Comparison of ENCODE assay signal across 9 mouse cellular contexts in the genomic region with DNA sequence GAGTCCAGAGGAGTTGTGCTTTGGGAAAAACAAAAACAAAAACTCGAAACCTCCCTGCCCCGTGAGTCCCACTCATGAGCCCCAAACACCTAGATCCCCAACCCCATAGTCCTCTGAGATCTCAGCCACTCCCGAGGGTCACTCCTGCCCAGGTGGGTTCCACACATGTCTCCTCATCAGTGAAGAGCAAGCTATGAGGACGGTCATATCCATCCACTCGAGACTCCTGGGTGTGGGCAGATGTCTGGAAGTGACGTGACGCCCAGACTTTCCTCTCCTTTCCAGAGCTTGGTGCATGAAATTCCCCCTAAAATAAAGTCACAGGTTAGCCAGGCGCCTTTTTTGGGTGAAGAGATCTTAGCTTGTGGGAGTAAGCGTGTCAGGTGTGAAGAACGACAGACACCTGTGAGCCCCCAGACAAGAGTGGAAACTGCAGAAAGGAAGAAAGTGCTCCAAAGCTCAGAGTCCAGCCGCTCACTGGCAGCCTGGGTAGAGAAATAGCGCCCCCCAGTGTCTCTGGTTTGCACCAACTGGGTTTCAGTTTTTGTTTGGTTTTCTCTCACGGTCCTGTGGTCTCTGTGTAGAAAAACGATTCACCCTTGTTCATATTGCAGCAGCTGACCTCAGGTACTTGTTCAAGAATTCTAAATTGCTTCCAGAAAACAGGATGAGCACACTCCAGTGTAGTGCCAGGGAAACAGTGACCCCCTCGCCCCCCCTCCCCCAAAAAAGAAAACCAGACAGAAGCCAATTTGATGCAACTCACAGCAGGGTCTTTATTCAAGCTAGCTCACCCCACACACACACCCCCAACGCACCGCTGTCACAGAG.
DNase-seq lines count a peak whose midpoint lies in the region; ATAC-seq and TF ChIP-seq lines count a peak whose summit lies in the region.
"Had no signal": no experiment of that assay in that cellular context is flagged by ENCODE, and none has a peak within 500 bp of the region (broad histone marks: within the 10 kb centered on the region; RNA-seq: fewer than 3 reads in every experiment).

No protein-coding gene starts in this region.

- TF ChIP-seq CTCF in brain, embryonic 14.5 days (IDR thresholded peaks at IDR 0.05; ENCODE audit: borderline replicate concordance, extremely low read depth, insufficient read depth, insufficient read length), result peak; percentile 72

- H3K9me3 ChIP-seq in heart, embryonic 14.5 days (ENCODE audit: control insufficient read depth, low read length), result no peaks in the 10 kb centered on the region
- H3K9me3 ChIP-seq in heart, embryonic 11.5 days (replicated peaks; ENCODE audit: control insufficient read depth, low read length), result no peaks in the 10 kb centered on the region
- H3K9me3 ChIP-seq in lung, embryonic 15.5 days, result no peaks in the 10 kb centered on the region
- H3K9me3 ChIP-seq: limb, embryonic 12.5 days had no signal

- H3K4me2 ChIP-seq in heart, embryonic 14.5 days (ENCODE audit: low read length), result 0 out of 2 replicates have a peak overlapping the region, but pooled peaks have one; percentile 10
- no peak overlapping the region for H3K4me2 ChIP-seq in heart, embryonic 11.5 days
- H3K4me2 ChIP-seq in lung, embryonic 15.5 days, result peak overlapping the region; percentile 33
- H3K4me2 ChIP-seq: limb, embryonic 12.5 days had no signal

- no peaks in the 10 kb centered on the region for H3K27me3 ChIP-seq in heart, embryonic 14.5 days (ENCODE audit: control insufficient read depth, insufficient read depth, low read length)
- no peaks in the 10 kb centered on the region for H3K27me3 ChIP-seq in heart, embryonic 11.5 days (ENCODE audit: control insufficient read depth, insufficient read depth, low read length)
- H3K27me3 ChIP-seq in lung, embryonic 15.5 days, result no peaks in the 10 kb centered on the region
- H3K27me3 ChIP-seq: limb, embryonic 12.5 days had no signal

- intact Hi-C loops in heart, postnatal 14 days (cut with DNase I), result loop anchor here (2.0 kb wide), 1 partner anchor 458 kb away; no protein-coding TSS in a partner anchor

- H3K27ac ChIP-seq in heart, embryonic 14.5 days (replicated peaks in 1 of 2; ENCODE audit: control insufficient read depth in 1 of 2, insufficient read depth in 1 of 2, low read depth in 2 of 2, low read length in 2 of 2), result no peak overlapping the region
- no peak overlapping the region for H3K27ac ChIP-seq in heart, embryonic 11.5 days (ENCODE audit: low read depth, low read length)
- peak overlapping the region; percentile 77 for H3K27ac ChIP-seq in lung, embryonic 15.5 days
- H3K27ac ChIP-seq: limb, embryonic 12.5 days had no signal

- DNase-seq in brain, embryonic 14.5 days (ENCODE audit: low read depth), result peak; percentile 56
- peak; percentile 44 to 66 for DNase-seq in heart, postnatal 14 days
- DNase-seq in kidney, postnatal 4 days, result peak; percentile 77 to 82
- peak; percentile 61 for DNase-seq in retina, postnatal 1 day
- no peak for DNase-seq in thymus, postnatal 0 days (ENCODE audit: low spot score)

- WGBS in heart, embryonic 14.5 days, result 43% methylated on average over 17 of the region's 17 CpGs
- WGBS in heart, embryonic 11.5 days (ENCODE audit: insufficient replicate concordance), result 44% methylated on average over 17 of the region's 17 CpGs
- WGBS in lung, embryonic 15.5 days, result 31% methylated on average over 17 of the region's 17 CpGs

- H3K36me3 ChIP-seq in heart, embryonic 14.5 days (ENCODE audit: control insufficient read depth, insufficient read depth, low read length), result no peaks in the 10 kb centered on the region
- H3K36me3 ChIP-seq in heart, embryonic 11.5 days (ENCODE audit: control insufficient read depth, insufficient read depth, low read length), result no peaks in the 10 kb centered on the region
- H3K36me3 ChIP-seq in lung, embryonic 15.5 days, result no peaks in the 10 kb centered on the region
- H3K36me3 ChIP-seq: limb, embryonic 12.5 days had no signal

- H3K9ac ChIP-seq in heart, embryonic 14.5 days (ENCODE audit: low read length), result no peak overlapping the region
- H3K9ac ChIP-seq in heart, embryonic 11.5 days (ENCODE audit: low read depth, low read length), result no peak overlapping the region
- no peak overlapping the region for H3K9ac ChIP-seq in lung, embryonic 15.5 days
- H3K9ac ChIP-seq: limb, embryonic 12.5 days had no signal

- no peak for TF ChIP-seq POLR2A in brain, embryonic 14.5 days (IDR thresholded peaks at IDR 0.05; ENCODE audit: borderline replicate concordance, extremely low read depth, insufficient read depth, insufficient read length, poor library complexity, severe bottlenecking)

- ATAC-seq in heart, embryonic 14.5 days (ENCODE audit: insufficient number of reproducible peaks, insufficient read depth, low FRiP score, low read depth), result no peak
- no peak for ATAC-seq in heart, embryonic 11.5 days (replicated peaks; ENCODE audit: insufficient number of reproducible peaks, low FRiP score, low TSS enrichment)
- ATAC-seq in lung, embryonic 15.5 days (ENCODE audit: borderline replicate concordance, extremely low read depth, low FRiP score, low TSS enrichment), result peak; percentile 28; the same call in 1 of the 2 replicates

- H3K4me3 ChIP-seq in heart, embryonic 14.5 days (ENCODE audit: control insufficient read depth in 1 of 2, insufficient read depth in 1 of 2, low read depth in 1 of 2, low read length in 2 of 2), result no peak overlapping the region
- H3K4me3 ChIP-seq in heart, embryonic 11.5 days (ENCODE audit: low read depth, low read length), result no peak overlapping the region
- H3K4me3 ChIP-seq in lung, embryonic 15.5 days, result no peak overlapping the region
- H3K4me3 ChIP-seq: limb, embryonic 12.5 days had no signal

- no peaks in the 10 kb centered on the region for H3K4me1 ChIP-seq in heart, embryonic 14.5 days (ENCODE audit: control insufficient read depth in 2 of 2, insufficient read depth in 2 of 2, low read length in 2 of 2)
- H3K4me1 ChIP-seq in heart, embryonic 11.5 days (ENCODE audit: control insufficient read depth, insufficient read depth, low read length), result no peaks in the 10 kb centered on the region
- peaks cover 10% of the 10 kb centered on the region for H3K4me1 ChIP-seq in lung, embryonic 15.5 days
